Mouse (Mus musculus) regulatory T cell (primary cell): ENCODE measurements around the gene Nrxn3.

Source experiments
- in situ Hi-C: fragments of 300-600 bp; cut with MboI, MseI; formaldehyde crosslinking; loops from one replicate; pipeline ENCODE4 v1.15.1; 2025; ENCODE audit warnings: high pct_unique_total_duplicates

Gene Nrxn3

GRCm38 (mm10) chr12:89179970-89180666 is 457.4 kb downstream of the Nrxn3 start:
- in situ Hi-C loops, result no loop called here

- in situ Hi-C loops, result no loop called here
Measured at GRCm38 (mm10) chr12:89181157-89181561, 458.5 kb downstream of the Nrxn3 start.

- in situ Hi-C loops, result no loop called here
Measured at GRCm38 (mm10) chr12:89198764-89199525, 476.3 kb downstream of the Nrxn3 start.

GRCm38 (mm10) chr12:89211608-89212007 is 488.9 kb downstream of the Nrxn3 start:
- in situ Hi-C loops, result no loop called here

GRCm38 (mm10) chr12:89239826-89240225 is 517.1 kb downstream of the Nrxn3 start:
- in situ Hi-C loops, result no loop called here

GRCm38 (mm10) chr12:89241554-89241953 is 518.9 kb downstream of the Nrxn3 start:
- in situ Hi-C loops, result no loop called here

- in situ Hi-C loops, result no loop called here
Measured at GRCm38 (mm10) chr12:89242476-89242875, 519.8 kb downstream of the Nrxn3 start.

- in situ Hi-C loops, result no loop called here
Measured at GRCm38 (mm10) chr12:89255275-89255892, 532.7 kb downstream of the Nrxn3 start.

GRCm38 (mm10) chr12:89258879-89259278 is 536.2 kb downstream of the Nrxn3 start:
- in situ Hi-C loops, result no loop called here

- in situ Hi-C loops, result no loop called here
Measured at GRCm38 (mm10) chr12:89260076-89260475, 537.4 kb downstream of the Nrxn3 start.

- in situ Hi-C loops, result no loop called here
Measured at GRCm38 (mm10) chr12:89262261-89262660, 539.6 kb downstream of the Nrxn3 start.

- in situ Hi-C loops, result no loop called here
Measured at GRCm38 (mm10) chr12:89282362-89283343, 560.0 kb downstream of the Nrxn3 start.

GRCm38 (mm10) chr12:89284412-89284811 is 561.7 kb downstream of the Nrxn3 start:
- in situ Hi-C loops, result no loop called here

GRCm38 (mm10) chr12:89287037-89287436 is 564.4 kb downstream of the Nrxn3 start:
- in situ Hi-C loops, result no loop called here

GRCm38 (mm10) chr12:89289589-89290274 is 567.1 kb downstream of the Nrxn3 start:
- in situ Hi-C loops, result no loop called here

- in situ Hi-C loops, result no loop called here
Measured at GRCm38 (mm10) chr12:89290736-89291574, 568.3 kb downstream of the Nrxn3 start.

- in situ Hi-C loops, result no loop called here
Measured at GRCm38 (mm10) chr12:89302011-89302410, 579.3 kb downstream of the Nrxn3 start.

- in situ Hi-C loops, result no loop called here
Measured at GRCm38 (mm10) chr12:89310200-89310599, 587.5 kb downstream of the Nrxn3 start.

GRCm38 (mm10) chr12:89312586-89312985 is 589.9 kb downstream of the Nrxn3 start:
- in situ Hi-C loops, result no loop called here
